In genomic region chr11:116318719-116319659, GRCm38 (mm10) we compare ENCODE assay signal across 8 mouse cellular contexts. TPM values are rescaled to one million over a fixed set of nuclear protein-coding genes. Genes with fewer than 3 reads are reported as not detected.
A peak's percentile ranks its signal among the peaks of the same experiment; 100 is the strongest.
DNase-seq lines count a peak whose midpoint lies in the region; ATAC-seq lines count a peak whose summit lies in the region.

No protein-coding gene starts in this region.

- no peaks in the 10 kb centered on the region for H3K4me1 ChIP-seq in intestine, embryonic 16.5 days (ENCODE audit: control insufficient read depth, insufficient read depth, low read length)
- H3K4me1 ChIP-seq in midbrain, embryonic 11.5 days (ENCODE audit: control insufficient read depth, insufficient read depth, low read length), result peaks cover 10% of the 10 kb centered on the region

- peak overlapping the region; percentile 100 for H3K4me2 ChIP-seq in intestine, embryonic 16.5 days (ENCODE audit: low read depth, low read length)
- peak overlapping the region; percentile 84 for H3K4me2 ChIP-seq in midbrain, embryonic 11.5 days

- ATAC-seq in granulocyte monocyte progenitor cell, adult 5-6 weeks (replicated peaks; ENCODE audit: poor library complexity, severe bottlenecking), result peak; percentile 93
- peak; percentile 91 for ATAC-seq in intestine, embryonic 16.5 days
- ATAC-seq in midbrain, embryonic 11.5 days (ENCODE audit: low FRiP score), result peak; percentile 78

- H3K4me3 ChIP-seq in intestine, embryonic 16.5 days (ENCODE audit: low read length), result peak overlapping the region; percentile 55
- H3K4me3 ChIP-seq in midbrain, embryonic 11.5 days (ENCODE audit: low read depth, low read length), result peak overlapping the region; percentile 32

- no peaks in the 10 kb centered on the region for H3K27me3 ChIP-seq in intestine, embryonic 16.5 days (replicated peaks; ENCODE audit: control insufficient read depth, insufficient read depth, low read length)
- H3K27me3 ChIP-seq in midbrain, embryonic 11.5 days (ENCODE audit: control insufficient read depth, insufficient read depth, low read length), result no peaks in the 10 kb centered on the region

- no peaks in the 10 kb centered on the region for H3K36me3 ChIP-seq in intestine, embryonic 16.5 days (ENCODE audit: control insufficient read depth, insufficient read depth, low read length)
- no peaks in the 10 kb centered on the region for H3K36me3 ChIP-seq in midbrain, embryonic 11.5 days (ENCODE audit: control insufficient read depth, insufficient read depth, low read length)

- DNase-seq in adrenal gland, adult 2 months, result peak; percentile 89
- peak; percentile 90 for DNase-seq in embryo, embryonic 11 days
- DNase-seq in left cerebral cortex, postnatal 4 days, result peak; percentile 91
- peak; percentile 99 for DNase-seq in midbrain, embryonic 11.5 days (ENCODE audit: low spot score, missing footprints)
- DNase-seq in right cerebral cortex, postnatal 4 days, result peak; percentile 99
- DNase-seq in yolk sac, embryonic 10.5 days (ENCODE audit: low spot score), result peak; percentile 71

- H3K9me3 ChIP-seq in intestine, embryonic 16.5 days (ENCODE audit: control insufficient read depth, low read length), result no peaks in the 10 kb centered on the region
- no peaks in the 10 kb centered on the region for H3K9me3 ChIP-seq in midbrain, embryonic 11.5 days (ENCODE audit: control insufficient read depth, low read length)

- peak overlapping the region; percentile 80 for H3K9ac ChIP-seq in intestine, embryonic 16.5 days (ENCODE audit: low read depth, low read length)
- peak overlapping the region; percentile 68 for H3K9ac ChIP-seq in midbrain, embryonic 11.5 days (ENCODE audit: low read length)

- H3K27ac ChIP-seq in intestine, embryonic 16.5 days (ENCODE audit: low read length), result no peak overlapping the region
- H3K27ac ChIP-seq in midbrain, embryonic 11.5 days (ENCODE audit: low read depth, low read length), result no peak overlapping the region

- intact Hi-C loops in left cerebral cortex, postnatal 4 days (cut with DNase I), result loop anchor here (2.0 to 10.0 kb wide), 2 partner anchors 128 to 306 kb away; partner anchors contain the start of gene Rhbdf2

- 2% methylated on average over 41 of the region's 41 CpGs for WGBS in intestine, embryonic 16.5 days
- WGBS in midbrain, embryonic 11.5 days, result under 1% methylated on average over 41 of the region's 41 CpGs

RNA-seq across cellular contexts. Expression of gene Exoc7, which starts 12.0 kb away (rescaled TPM):
- 10 to 100 TPM; 64.9 to 67.6 TPM for total RNA-seq in adrenal gland, adult 2 months (2021)
- 21.8 and 26.7 TPM in 2 replicates for polyA plus RNA-seq in adrenal gland, adult 2 months (2012; rRNA removed)
- total RNA-seq in granulocyte monocyte progenitor cell, adult 5-6 weeks (2014; fragmentation: Nextera tagmentation), result 23.0 and 45.3 TPM in 2 replicates
- 30.1 and 36.6 TPM in 2 replicates for total RNA-seq in granulocyte monocyte progenitor cell, adult 5-6 weeks (2017)
- polyA plus RNA-seq in intestine, embryonic 16.5 days (2015; fragmentation: Nextera tagmentation; extraction: Ambion mirVana), result 52.5 and 54.6 TPM in 2 replicates
- total RNA-seq in left cerebral cortex, postnatal 4 days (2021), result 100 to 1,000 TPM; 112 to 117 TPM
- 59.9 and 61.3 TPM in 2 replicates for polyA plus RNA-seq in midbrain, embryonic 11.5 days (2014; fragmentation: Nextera tagmentation; extraction: Ambion mirVana)

RNA-seq across cellular contexts. Expression of gene Foxj1, which starts 16.2 kb away (rescaled TPM):
- under 1 TPM in 1 of 2 experiments, not detected in 1; 0.14 TPM for total RNA-seq in adrenal gland, adult 2 months (2021)
- 0.19 and 0.26 TPM in 2 replicates for polyA plus RNA-seq in adrenal gland, adult 2 months (2012; rRNA removed)
- not detected in 2 replicates for total RNA-seq in granulocyte monocyte progenitor cell, adult 5-6 weeks (2014; fragmentation: Nextera tagmentation)
- not detected in 2 replicates for total RNA-seq in granulocyte monocyte progenitor cell, adult 5-6 weeks (2017)
- polyA plus RNA-seq in intestine, embryonic 16.5 days (2015; fragmentation: Nextera tagmentation; extraction: Ambion mirVana), result 0.27 and 0.36 TPM in 2 replicates
- 1 to 10 TPM; 6.6 to 9.3 TPM for total RNA-seq in left cerebral cortex, postnatal 4 days (2021)
- 3.5 and 3.8 TPM in 2 replicates for polyA plus RNA-seq in midbrain, embryonic 11.5 days (2014; fragmentation: Nextera tagmentation; extraction: Ambion mirVana)

RNA-seq across cellular contexts. Expression of gene Galr2, which starts 38.2 kb away (rescaled TPM):
- under 1 TPM in 1 of 2 experiments, not detected in 1; 0.24 TPM for total RNA-seq in adrenal gland, adult 2 months (2021)
- polyA plus RNA-seq in adrenal gland, adult 2 months (2012; rRNA removed), result 0.90 and 1.1 TPM in 2 replicates
- not detected in 2 replicates for total RNA-seq in granulocyte monocyte progenitor cell, adult 5-6 weeks (2014; fragmentation: Nextera tagmentation)
- 0.09 TPM in 1 of 2 replicates, not detected in the other for total RNA-seq in granulocyte monocyte progenitor cell, adult 5-6 weeks (2017)
- polyA plus RNA-seq in intestine, embryonic 16.5 days (2015; fragmentation: Nextera tagmentation; extraction: Ambion mirVana), result 0.16 and 0.31 TPM in 2 replicates
- under 1 TPM; 0.18 to 0.20 TPM for total RNA-seq in left cerebral cortex, postnatal 4 days (2021)
- 0.07 and 0.34 TPM in 2 replicates for polyA plus RNA-seq in midbrain, embryonic 11.5 days (2014; fragmentation: Nextera tagmentation; extraction: Ambion mirVana)

RNA-seq across cellular contexts. Expression of gene Srp68, which starts 45.0 kb away (rescaled TPM):
- 10 to 100 TPM; 70.0 to 77.0 TPM for total RNA-seq in adrenal gland, adult 2 months (2021)
- polyA plus RNA-seq in adrenal gland, adult 2 months (2012; rRNA removed), result 21.4 and 27.6 TPM in 2 replicates
- 104 and 123 TPM in 2 replicates for total RNA-seq in granulocyte monocyte progenitor cell, adult 5-6 weeks (2014; fragmentation: Nextera tagmentation)
- 75.2 and 75.7 TPM in 2 replicates for total RNA-seq in granulocyte monocyte progenitor cell, adult 5-6 weeks (2017)
- polyA plus RNA-seq in intestine, embryonic 16.5 days (2015; fragmentation: Nextera tagmentation; extraction: Ambion mirVana), result 90.9 and 94.8 TPM in 2 replicates
- total RNA-seq in left cerebral cortex, postnatal 4 days (2021), result 10 to 100 TPM; 53.2 to 57.1 TPM
- 72.8 and 78.6 TPM in 2 replicates for polyA plus RNA-seq in midbrain, embryonic 11.5 days (2014; fragmentation: Nextera tagmentation; extraction: Ambion mirVana)

Comparison
In these comparisons a context has a peak if more than half of its experiments do, and no peak if none do; other contexts are left out.
1. RNA of gene Foxj1, which starts 16.2 kb away (total RNA-seq): 6.6 to 9.3 TPM in left cerebral cortex, postnatal 4 days; 0.14 TPM in adrenal gland, adult 2 months and not detected in granulocyte monocyte progenitor cell, adult 5-6 weeks; every median in the first group is over 4 times any median in the second.
2. Peak in every context shown above with its lines, with median percentiles within 50 percentile points of each other: DNase-seq and ATAC-seq.